Mouse (Mus musculus) limb, embryonic 12.5 days (tissue): Measurements from ENCODE around the gene Drd3. TPM values are rescaled to one million over a fixed set of nuclear protein-coding genes. Genes with fewer than 3 reads are reported as not detected.
A peak's percentile ranks its signal among the peaks of the same experiment; 100 is the strongest.

Experiments
- ATAC-seq: fragments of 200-750 bp; cut with Nextera tagmentation; 2 replicates; pipeline ENCODE4 v1.8.0; 2017; ENCODE audit warnings: low read depth, moderate TSS enrichment; ENCODE audit not compliant: insufficient number of reproducible peaks, insufficient read depth, low FRiP score, low TSS enrichment
- H3K27ac ChIP-seq: fragments of 300-500 bp; sonication (generic); 2 replicates; pipeline ENCODE4 v1.5.1; 2016; ENCODE audit warnings: mild to moderate bottlenecking, moderate library complexity
- H3K27me3 ChIP-seq: fragments of 300-500 bp; sonication (generic); 2 replicates; pipeline ENCODE4 v1.6.1; 2016; ENCODE audit warnings: mild to moderate bottlenecking, moderate library complexity
- H3K36me3 ChIP-seq: fragments of 300-500 bp; sonication (generic); 2 replicates; pipeline ENCODE4 v1.6.1; 2016; ENCODE audit warnings: mild to moderate bottlenecking, moderate library complexity
- H3K4me1 ChIP-seq: fragments of 300-500 bp; sonication (generic); replicated peaks from 2 replicates; pipeline ENCODE4 v1.6.1; 2016
- H3K4me2 ChIP-seq: fragments of 300-500 bp; sonication (generic); 2 replicates; pipeline ENCODE4 v1.6.1; 2016; ENCODE audit warnings: mild to moderate bottlenecking, moderate library complexity
- H3K4me3 ChIP-seq: fragments of 300-500 bp; sonication (generic); replicated peaks from 2 replicates; pipeline ENCODE4 v1.5.1; 2016; ENCODE audit warnings: mild to moderate bottlenecking
- H3K9ac ChIP-seq: fragments of 300-500 bp; sonication (generic); replicated peaks from 2 replicates; pipeline ENCODE4 v1.6.1; 2016; ENCODE audit warnings: mild to moderate bottlenecking, moderate library complexity
- H3K9me3 ChIP-seq: fragments of 300-500 bp; sonication (generic); 2 replicates; pipeline ENCODE4 v1.6.1; 2016; ENCODE audit warnings: mild to moderate bottlenecking, moderate library complexity
- WGBS: fragments of 180-500 bp; shearing (Covaris S2); methylation state at CpG from one replicate; pipeline ENCODE4 v1.1.7; 2016; 5-methylcytosine and 5-hydroxymethylcytosine counted together
- polyA plus RNA-seq: library from polyadenylated mRNA; unstranded; fragments of >200 nt; fragmentation: Nextera tagmentation; extraction: Ambion mirVana; gene quantifications from 2 replicates; pipeline ENCODE4 v1.2.1, GENCODE M21; 2016

The Drd3 gene
- polyA plus RNA-seq, 1 experiment from 2014 or later = not detected

GRCm38 (mm10) chr16:43732900-43733299, 20.9 kb upstream of the Drd3 start:
- Histone ChIP-seq H3K27me3 (no peaks in the 10 kb centered on the region), H3K9me3 (no peaks in the 10 kb centered on the region), H3K9ac (no peak overlapping the region), H3K4me1 (no peaks in the 10 kb centered on the region), H3K4me3 (no peak overlapping the region), H3K36me3 (no peaks in the 10 kb centered on the region), H3K4me2 (no peak overlapping the region), H3K27ac (no peak overlapping the region)
- no peak for ATAC-seq
- WGBS = 81% methylated on average over 5 of the region's 5 CpGs

GRCm38 (mm10) chr16:43737933-43738332, 15.9 kb upstream of the Drd3 start:
- 75% methylated on average over 4 of the region's 4 CpGs for WGBS
- no peaks in the 10 kb centered on the region for H3K4me1 ChIP-seq
- no peak overlapping the region for H3K4me3 ChIP-seq
- H3K36me3 ChIP-seq = no peaks in the 10 kb centered on the region
- H3K4me2 ChIP-seq = no peak overlapping the region
- no peak overlapping the region for H3K27ac ChIP-seq
- ATAC-seq = no peak
- no peak overlapping the region for H3K9ac ChIP-seq
- H3K27me3 ChIP-seq = no peaks in the 10 kb centered on the region
- no peaks in the 10 kb centered on the region for H3K9me3 ChIP-seq

GRCm38 (mm10) chr16:43740936-43741335, 12.9 kb upstream of the Drd3 start:
- no peaks in the 10 kb centered on the region for H3K27me3 ChIP-seq
- H3K4me1 ChIP-seq = no peaks in the 10 kb centered on the region
- no peaks in the 10 kb centered on the region for H3K36me3 ChIP-seq
- H3K27ac ChIP-seq = no peak overlapping the region
- ATAC-seq = no peak
- H3K9me3 ChIP-seq = no peaks in the 10 kb centered on the region
- H3K4me3 ChIP-seq = no peak overlapping the region
- H3K9ac ChIP-seq = no peak overlapping the region
- H3K4me2 ChIP-seq = no peak overlapping the region
- 69% methylated on average over 2 of the region's 2 CpGs for WGBS

GRCm38 (mm10) chr16:43748424-43748823, 5.4 kb upstream of the Drd3 start:
- Histone ChIP-seq H3K9me3 (no peaks in the 10 kb centered on the region), H3K4me2 (no peak overlapping the region), H3K9ac (no peak overlapping the region), H3K27ac (no peak overlapping the region), H3K27me3 (no peaks in the 10 kb centered on the region), H3K36me3 (no peaks in the 10 kb centered on the region), H3K4me1 (no peaks in the 10 kb centered on the region), H3K4me3 (no peak overlapping the region)
- ATAC-seq = no peak
- 70% methylated on average over 2 of the region's 2 CpGs for WGBS

GRCm38 (mm10) chr16:43752900-43753299, 926 bp upstream of the Drd3 start:
- Histone ChIP-seq H3K9ac (no peak overlapping the region), H3K4me1 (no peaks in the 10 kb centered on the region), H3K27me3 (no peaks in the 10 kb centered on the region), H3K36me3 (no peaks in the 10 kb centered on the region), H3K4me3 (no peak overlapping the region), H3K9me3 (no peaks in the 10 kb centered on the region), H3K27ac (no peak overlapping the region), H3K4me2 (no peak overlapping the region)
- no peak for ATAC-seq
- 86% methylated on average over 8 of the region's 8 CpGs for WGBS

- WGBS = 79% methylated on average over 3 of the region's 3 CpGs
- Histone ChIP-seq H3K27me3 (no peaks in the 10 kb centered on the region), H3K9ac (no peak overlapping the region)
Observed at GRCm38 (mm10) chr16:43772358-43772757, 18.5 kb downstream of the Drd3 start.

GRCm38 (mm10) chr16:43772766-43773165, 18.9 kb downstream of the Drd3 start:
- no peak overlapping the region for H3K4me2 ChIP-seq
- ATAC-seq = no peak
- no peaks in the 10 kb centered on the region for H3K27me3 ChIP-seq
- WGBS = 83% methylated on average over 1 of the region's 1 CpGs
- no peak overlapping the region for H3K9ac ChIP-seq
- no peaks in the 10 kb centered on the region for H3K4me1 ChIP-seq
- H3K36me3 ChIP-seq = no peaks in the 10 kb centered on the region
- no peak overlapping the region for H3K4me3 ChIP-seq
- H3K27ac ChIP-seq = no peak overlapping the region
- no peaks in the 10 kb centered on the region for H3K9me3 ChIP-seq

More at GRCm38 (mm10) chr16:43772358-43772757, 18.5 kb downstream of the Drd3 start:
- Histone ChIP-seq H3K4me1 (no peaks in the 10 kb centered on the region), H3K4me2 (no peak overlapping the region), H3K36me3 (no peaks in the 10 kb centered on the region), H3K27ac (no peak overlapping the region), H3K4me3 (no peak overlapping the region), H3K9me3 (no peaks in the 10 kb centered on the region)
- no peak for ATAC-seq

- H3K9ac ChIP-seq = no peak overlapping the region
- H3K4me1 ChIP-seq = no peaks in the 10 kb centered on the region
- H3K27me3 ChIP-seq = no peaks in the 10 kb centered on the region
- no peak for ATAC-seq
- H3K36me3 ChIP-seq = no peaks in the 10 kb centered on the region
- no peak overlapping the region for H3K4me2 ChIP-seq
- H3K9me3 ChIP-seq = no peaks in the 10 kb centered on the region
- no peak overlapping the region for H3K27ac ChIP-seq
- no peak overlapping the region for H3K4me3 ChIP-seq
- 86% methylated on average over 4 of the region's 4 CpGs for WGBS
Observed at GRCm38 (mm10) chr16:43773506-43773905, 19.7 kb downstream of the Drd3 start.

- no peak for ATAC-seq
- H3K9me3 ChIP-seq = no peaks in the 10 kb centered on the region
- H3K4me3 ChIP-seq = no peak overlapping the region
Observed at GRCm38 (mm10) chr16:43776886-43777285, 23.1 kb downstream of the Drd3 start.

GRCm38 (mm10) chr16:43799541-43799940, 45.7 kb downstream of the Drd3 start:
- Histone ChIP-seq H3K27ac (no peak overlapping the region), H3K4me1 (peaks cover 29% of the 10 kb centered on the region), H3K4me2 (no peak overlapping the region), H3K27me3 (peaks cover 23% of the 10 kb centered on the region), H3K9ac (no peak overlapping the region), H3K4me3 (no peak overlapping the region), H3K9me3 (peaks cover 8% of the 10 kb centered on the region; the same call in 1 of the 2 replicates), H3K36me3 (no peaks in the 10 kb centered on the region)
- ATAC-seq = no peak
- 50% methylated on average over 4 of the region's 4 CpGs for WGBS

More at GRCm38 (mm10) chr16:43776886-43777285, 23.1 kb downstream of the Drd3 start:
- Histone ChIP-seq H3K27ac (no peak overlapping the region), H3K4me2 (no peak overlapping the region), H3K36me3 (no peaks in the 10 kb centered on the region), H3K27me3 (no peaks in the 10 kb centered on the region), H3K9ac (no peak overlapping the region), H3K4me1 (no peaks in the 10 kb centered on the region)
- WGBS = 81% methylated on average over 3 of the region's 3 CpGs

- ATAC-seq = no peak
- H3K4me1 ChIP-seq = peaks cover 29% of the 10 kb centered on the region
- peaks cover 23% of the 10 kb centered on the region for H3K27me3 ChIP-seq
- no peak overlapping the region for H3K9ac ChIP-seq
- H3K4me2 ChIP-seq = peak overlapping the region; percentile 26
- H3K36me3 ChIP-seq = no peaks in the 10 kb centered on the region
- H3K4me3 ChIP-seq = no peak overlapping the region; the same call in 1 of the 2 replicates
- peaks cover 8% of the 10 kb centered on the region; the same call in 1 of the 2 replicates for H3K9me3 ChIP-seq
- 4% methylated on average over 13 of the region's 13 CpGs for WGBS
- no peak overlapping the region for H3K27ac ChIP-seq
Observed at GRCm38 (mm10) chr16:43800119-43800721, 46.4 kb downstream of the Drd3 start.

- H3K9me3 ChIP-seq = peaks cover 8% of the 10 kb centered on the region; the same call in 1 of the 2 replicates
- no peak overlapping the region for H3K27ac ChIP-seq
- H3K36me3 ChIP-seq = no peaks in the 10 kb centered on the region
- H3K9ac ChIP-seq = no peak overlapping the region
- ATAC-seq = no peak
- no peak overlapping the region for H3K4me3 ChIP-seq
- H3K4me2 ChIP-seq = no peak overlapping the region
- H3K4me1 ChIP-seq = peaks cover 29% of the 10 kb centered on the region
- H3K27me3 ChIP-seq = peaks cover 23% of the 10 kb centered on the region
- 47% methylated on average over 3 of the region's 3 CpGs for WGBS
Observed at GRCm38 (mm10) chr16:43801137-43801536, 47.3 kb downstream of the Drd3 start.
